Mouse (Mus musculus) left cerebral cortex, postnatal 4 days (tissue): ENCODE results near the gene Gm2115. TPM values are rescaled to one million over a fixed set of nuclear protein-coding genes. Genes with fewer than 3 reads are reported as not detected.

Experiments
- DNase-seq: peaks from one replicate; pipeline ENCODE4 v3.0.0-alpha.2; 2022
- intact Hi-C: fragments of 180-260 bp; cut with DNase I; formaldehyde crosslinking; loops from one replicate; pipeline ENCODE4 v1.15.1; 2025
- total RNA-seq, 2 experiments: library from RNA; stranded (reverse); gene quantifications; 2 replicates each; pipeline ENCODE4 v1.2.3; 2021

The Gm2115 gene
- 1 to 10 TPM in 1 of 2 experiments, under 1 TPM in 1; 0.82 to 1.1 TPM for total RNA-seq

DNA sequence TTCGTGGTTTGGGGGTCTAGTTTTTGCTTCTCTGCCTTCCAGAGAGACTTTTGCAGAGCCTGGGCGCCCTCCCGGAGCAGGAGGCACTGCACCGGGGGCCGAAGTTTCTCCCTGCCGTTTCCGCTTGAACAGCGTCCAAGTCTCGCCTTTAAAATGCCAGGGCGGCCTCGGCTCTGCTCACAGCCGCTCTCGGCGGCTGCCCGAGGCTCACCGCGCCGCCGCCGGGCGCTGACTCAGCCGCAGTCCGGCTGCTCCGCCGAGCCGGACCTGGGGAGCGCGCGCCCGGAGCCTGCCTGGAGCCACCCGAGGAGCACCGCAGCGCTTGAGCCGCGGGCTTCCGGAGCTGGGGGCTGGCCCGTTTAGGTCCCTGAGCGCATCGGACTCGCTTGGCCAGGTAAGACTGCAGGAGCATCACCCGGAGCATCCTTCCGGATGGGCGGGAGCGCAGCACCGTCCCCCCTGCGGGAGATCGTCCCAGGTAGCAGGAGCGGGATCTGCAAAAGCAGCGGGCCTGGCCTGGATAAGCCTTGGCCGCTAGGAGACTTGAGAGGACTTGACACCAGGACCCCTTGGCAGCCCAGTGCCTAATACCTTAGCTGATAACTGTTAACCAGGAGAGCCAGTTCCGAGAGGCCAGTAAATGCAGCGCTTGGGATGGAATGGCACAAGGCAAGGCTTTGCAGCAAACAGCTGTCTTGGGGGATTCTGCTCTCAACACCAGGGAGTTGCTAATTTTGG is at the start of gene Gm2115:
TSS of gene Gm2115 (plus strand) at position 159 of the 738 bp plus-strand sequence.
- peak; percentile 59 for DNase-seq
- intact Hi-C loops, result no loop called here

DNA sequence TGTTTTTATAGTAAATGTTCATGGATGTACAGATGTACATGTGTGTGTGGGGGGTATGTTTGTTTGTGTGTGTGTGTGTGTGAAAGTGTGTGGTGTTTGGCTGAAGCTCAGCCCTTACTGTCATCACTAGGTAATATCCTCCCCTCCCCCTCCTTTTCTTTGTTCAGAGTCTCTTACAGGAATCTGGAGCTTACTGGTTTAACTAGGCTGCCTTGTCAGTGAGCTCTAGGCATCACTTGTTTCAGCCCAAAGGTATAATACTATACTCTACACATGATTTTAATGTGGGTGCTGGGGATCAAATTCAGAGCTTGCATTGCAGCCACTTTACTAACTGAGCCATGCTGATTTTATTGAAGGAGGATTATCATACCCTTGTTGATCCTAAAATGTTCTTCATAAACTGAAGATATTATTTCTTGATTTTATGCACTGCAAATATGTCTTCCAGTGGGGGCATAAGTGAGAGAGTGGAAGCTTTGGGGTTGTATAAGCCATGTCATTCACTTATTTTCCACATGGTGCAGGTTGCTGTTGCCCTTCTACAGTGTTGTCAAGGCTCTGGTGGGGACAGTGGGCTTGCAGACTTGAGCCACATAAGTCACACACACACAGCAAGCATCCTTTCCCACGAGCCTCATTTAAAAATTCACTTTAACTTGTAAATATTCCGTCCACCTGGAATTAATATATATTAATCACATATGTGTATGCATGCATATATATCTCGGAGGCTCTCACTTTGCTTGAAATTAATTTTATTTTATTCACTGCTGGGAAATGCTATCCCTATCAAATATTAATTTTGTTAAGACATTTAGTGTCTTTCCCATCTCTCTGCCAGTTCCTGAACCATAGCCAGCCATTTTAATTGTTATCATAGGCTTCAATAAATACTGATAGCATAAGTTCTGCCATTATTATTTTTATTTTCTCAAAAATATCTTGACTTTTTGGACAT is 45.0 kb upstream of the Gm2115 start:
- intact Hi-C loops, result no loop called here
- no peak for DNase-seq

DNA sequence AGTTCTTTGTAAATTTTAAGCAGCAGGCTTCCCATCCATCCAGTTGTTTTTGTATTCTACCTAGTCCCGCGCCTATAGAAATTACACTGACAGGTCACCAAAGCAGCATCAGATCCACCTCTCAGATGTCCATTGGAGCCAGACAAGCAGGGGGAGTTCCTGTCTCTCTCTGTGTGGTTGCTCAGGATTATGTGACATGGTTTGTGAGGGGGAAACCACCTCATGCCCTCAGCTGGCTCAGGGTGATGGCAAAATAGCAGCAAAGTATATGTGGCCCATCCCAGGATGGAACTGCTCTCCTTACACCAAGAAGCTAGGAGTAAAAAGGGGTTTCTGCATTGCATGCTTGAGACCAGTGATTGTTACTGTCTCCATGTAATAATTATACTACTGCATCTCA is 42.3 kb upstream of the Gm2115 start:
- no peak for DNase-seq
- intact Hi-C loops, result no loop called here

DNA sequence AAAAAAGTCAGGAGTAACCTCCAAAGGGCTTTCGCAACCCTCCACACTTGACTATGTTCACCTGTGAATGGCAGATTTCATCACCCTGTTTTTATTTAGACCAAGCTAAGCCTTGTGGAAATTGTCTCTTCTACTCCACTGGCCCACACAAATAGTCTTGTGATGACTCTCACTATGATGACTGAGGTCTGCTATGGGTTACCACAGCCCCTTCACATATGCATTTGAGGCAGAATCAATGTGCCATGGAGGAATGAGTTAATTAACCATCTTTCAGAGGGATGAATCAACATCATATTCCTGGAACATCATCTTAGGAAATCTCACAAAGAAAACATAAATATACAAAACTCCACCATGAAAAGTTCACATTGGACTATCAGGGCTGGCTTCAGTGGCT is 25.6 kb upstream of the Gm2115 start:
- intact Hi-C loops, result no loop called here
- no peak for DNase-seq

DNA sequence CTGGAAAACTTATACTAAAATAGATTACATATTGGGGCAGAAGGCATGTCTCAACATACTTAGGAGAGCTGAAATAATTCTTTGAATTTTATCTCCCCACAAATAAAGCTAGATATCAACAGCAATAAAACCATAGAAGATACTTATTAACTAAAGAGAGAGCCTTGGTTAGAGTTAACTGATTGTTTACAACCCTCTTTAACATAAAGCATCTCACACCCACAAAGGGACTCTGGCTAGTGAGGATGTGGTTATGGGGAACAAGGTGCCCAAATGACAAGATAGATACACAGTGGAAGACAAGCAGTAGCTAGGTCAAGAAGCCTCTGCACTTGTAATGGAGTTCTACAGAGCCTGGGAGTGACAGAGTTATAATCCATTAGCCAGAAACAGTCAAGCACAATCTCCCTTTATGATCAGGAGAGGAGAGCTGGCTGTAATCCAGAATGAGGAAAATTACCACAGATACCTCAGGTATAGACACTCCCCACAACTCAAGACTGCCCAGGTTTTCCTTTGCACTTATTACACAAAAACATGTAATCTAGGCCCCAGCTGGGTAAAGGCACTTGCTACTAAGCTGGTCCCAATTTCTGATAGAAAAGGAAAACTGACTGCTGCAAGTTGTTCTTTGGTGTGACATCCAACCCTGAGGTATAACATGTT is 10.1 kb upstream of the Gm2115 start:
- no peak for DNase-seq
- intact Hi-C loops, result no loop called here

DNA sequence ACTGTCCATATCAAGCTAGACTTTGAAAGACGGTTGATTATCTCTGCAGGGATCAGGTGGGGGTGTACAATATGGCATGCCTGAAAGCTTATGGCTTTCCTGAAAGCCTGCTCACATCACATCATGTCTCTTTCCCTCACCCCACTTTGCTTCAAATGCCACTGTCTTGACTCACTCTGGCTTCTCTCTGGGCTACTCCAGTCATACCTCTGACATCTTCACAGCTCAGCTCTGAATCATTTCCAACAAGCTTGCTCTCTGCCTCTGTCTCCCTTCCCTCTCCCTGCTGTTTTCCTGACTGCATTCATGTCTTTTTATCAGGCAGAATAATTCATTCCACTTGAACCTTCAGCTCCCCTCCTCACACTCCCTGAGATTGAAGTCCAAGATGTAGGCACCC is 7.4 kb upstream of the Gm2115 start:
- intact Hi-C loops, result no loop called here
- no peak for DNase-seq

DNA sequence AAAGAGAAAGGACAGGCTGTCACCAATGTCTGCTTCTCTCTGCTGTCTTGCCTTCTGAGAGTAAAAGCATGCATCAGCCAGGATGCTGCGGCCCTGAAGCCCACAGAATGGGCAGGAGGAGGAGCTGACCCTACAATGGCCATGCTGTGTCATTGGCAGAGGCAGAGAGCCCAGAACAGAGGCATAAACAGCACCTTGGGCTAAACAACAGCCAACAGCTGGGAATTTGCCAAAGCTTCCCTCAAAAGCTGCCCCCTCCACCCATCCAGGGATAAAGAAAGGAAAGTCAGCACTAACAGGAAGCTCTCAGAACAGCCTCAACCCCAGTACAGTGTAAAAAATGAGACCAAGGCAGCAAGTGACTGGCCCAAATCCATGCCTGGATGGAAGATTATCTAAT is 6.3 kb upstream of the Gm2115 start:
- intact Hi-C loops, result no loop called here
- peak; percentile 13 for DNase-seq

DNA sequence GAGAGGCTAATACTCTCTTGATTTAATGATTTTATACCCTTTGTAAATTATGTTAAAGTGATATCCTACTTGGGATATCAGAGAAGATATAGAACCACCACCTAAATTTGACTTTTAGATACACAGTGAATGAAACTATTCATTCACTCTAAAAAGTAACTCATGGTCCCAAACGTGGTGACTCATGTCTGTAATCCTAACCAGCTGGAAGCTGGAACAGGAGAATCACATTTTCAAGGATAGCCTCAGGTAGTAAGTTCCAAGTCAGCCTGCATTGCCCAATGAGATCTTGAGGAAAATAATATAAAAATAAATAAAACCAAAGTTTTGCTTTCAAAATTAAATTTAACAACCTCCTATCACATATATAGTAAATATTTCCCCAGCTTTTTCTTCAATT is 2.6 kb upstream of the Gm2115 start:
- DNase-seq, result no peak
- intact Hi-C loops, result no loop called here

DNA sequence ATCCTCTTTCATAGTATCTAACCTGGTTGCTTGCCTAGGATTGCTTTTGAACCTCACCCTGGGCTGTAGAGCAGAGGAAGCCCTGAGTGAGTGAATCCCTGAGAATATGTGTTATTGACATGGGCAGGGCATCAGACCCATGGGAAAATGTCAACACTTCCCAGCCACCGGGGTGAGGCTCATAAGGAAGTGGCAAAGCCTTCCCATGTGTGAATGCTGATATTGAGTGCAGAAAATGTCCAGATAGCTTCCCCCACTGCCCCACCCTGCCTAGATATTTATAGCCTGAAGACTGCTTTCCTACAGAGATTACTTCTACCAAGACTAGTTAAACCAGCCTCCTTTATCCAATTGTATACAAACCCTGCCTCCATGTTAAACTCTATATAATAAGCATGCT is 4.0 kb downstream of the Gm2115 start:
- DNase-seq, result no peak
- intact Hi-C loops, result no loop called here

DNA sequence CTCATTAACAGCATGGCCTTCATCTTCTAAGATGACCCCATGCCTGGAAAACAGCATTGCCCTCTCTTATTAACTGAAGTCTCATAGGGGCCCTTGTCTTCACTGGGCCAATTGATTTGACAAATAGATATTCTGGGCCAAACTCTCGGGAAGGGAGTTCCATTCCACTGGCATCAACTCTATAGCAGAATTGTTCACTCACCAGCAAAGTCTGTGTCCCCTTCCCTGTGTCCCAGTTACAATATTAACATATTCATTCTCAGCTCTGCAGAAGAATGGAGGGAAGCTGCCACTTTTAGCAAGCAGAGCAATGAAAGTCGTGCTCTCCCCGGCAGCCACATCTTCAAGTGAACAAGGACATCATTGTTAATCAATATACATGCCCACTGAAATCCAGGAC is 5.9 kb downstream of the Gm2115 start:
- intact Hi-C loops, result no loop called here
- no peak for DNase-seq

DNA sequence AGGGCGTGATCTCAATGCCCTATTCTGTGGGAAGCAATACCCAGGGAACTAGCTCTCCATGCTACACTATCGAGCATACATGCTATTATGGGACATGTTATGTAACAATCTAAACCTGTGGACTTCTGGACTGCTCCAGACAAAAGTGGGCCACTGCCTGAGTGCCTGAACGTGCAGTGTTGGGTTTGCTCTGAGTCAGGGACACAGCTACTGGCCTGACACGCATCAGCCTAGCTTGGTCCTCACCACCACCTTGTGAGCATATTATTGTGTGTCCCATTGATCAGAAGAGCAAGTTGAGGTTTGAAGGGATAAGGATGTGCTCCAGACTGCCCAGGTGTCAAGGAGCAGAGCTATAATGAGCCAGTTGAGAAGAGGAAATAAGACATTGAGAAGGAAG is 16.2 kb downstream of the Gm2115 start:
- intact Hi-C loops, result no loop called here
- DNase-seq, result no peak

DNA sequence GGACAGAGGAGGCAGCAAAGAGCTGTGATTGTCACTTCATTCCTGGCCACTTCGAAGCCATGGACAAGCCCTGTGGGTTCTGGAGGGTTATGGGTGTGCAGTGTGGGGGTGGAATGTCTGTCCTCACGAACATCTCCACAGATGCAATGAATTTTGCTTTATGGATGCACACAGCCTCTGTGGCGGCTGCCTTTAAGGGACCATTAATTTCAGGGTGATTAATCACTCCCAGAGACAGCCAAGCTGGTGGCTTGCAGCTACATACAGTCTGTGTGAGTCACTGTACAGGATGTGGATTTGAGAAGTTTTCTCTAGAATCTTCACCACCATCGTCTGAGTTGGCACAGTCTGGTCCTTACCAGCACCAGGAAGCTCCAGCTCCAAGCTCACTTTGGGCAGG is 17.9 kb downstream of the Gm2115 start:
- intact Hi-C loops, result no loop called here
- no peak for DNase-seq

DNA sequence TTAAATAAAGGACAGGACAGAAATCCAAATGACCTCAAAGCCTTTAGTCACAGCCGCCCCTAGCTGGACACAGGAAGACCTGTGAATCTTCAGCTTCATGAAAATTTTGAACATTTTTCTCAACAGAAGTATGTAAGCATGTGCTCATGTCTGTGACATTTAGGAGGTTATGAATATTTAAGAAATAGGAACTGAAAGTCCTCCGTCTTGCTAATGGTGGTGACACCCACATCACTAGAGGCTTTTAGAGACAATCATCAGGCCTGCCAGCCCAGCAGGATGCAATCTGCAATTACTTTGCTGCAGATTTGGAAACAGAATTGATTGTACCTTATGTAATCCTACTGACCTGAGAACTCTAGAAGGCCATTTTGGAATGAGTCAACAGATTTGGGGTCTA is 22.7 kb downstream of the Gm2115 start:
- intact Hi-C loops, result no loop called here
- DNase-seq, result no peak

DNA sequence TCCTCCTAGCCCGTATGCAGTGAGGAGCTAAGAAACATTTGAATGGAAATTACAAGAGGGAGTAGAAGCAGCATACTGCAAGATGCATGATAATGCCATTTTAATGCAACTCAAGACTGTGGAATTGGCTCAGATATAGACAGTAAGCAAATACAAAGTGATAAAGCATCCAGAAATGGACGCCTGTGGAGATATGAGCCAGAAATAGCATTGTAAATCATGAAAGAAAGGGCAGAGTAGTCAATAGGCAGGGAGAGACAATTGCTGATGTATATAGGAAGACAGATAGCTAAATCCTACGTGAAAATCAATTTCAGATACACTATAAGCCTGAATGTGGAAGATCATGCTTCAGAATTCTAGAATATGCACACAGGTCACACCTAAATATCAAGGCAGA is 26.5 kb downstream of the Gm2115 start:
- intact Hi-C loops, result no loop called here
- DNase-seq, result no peak

DNA sequence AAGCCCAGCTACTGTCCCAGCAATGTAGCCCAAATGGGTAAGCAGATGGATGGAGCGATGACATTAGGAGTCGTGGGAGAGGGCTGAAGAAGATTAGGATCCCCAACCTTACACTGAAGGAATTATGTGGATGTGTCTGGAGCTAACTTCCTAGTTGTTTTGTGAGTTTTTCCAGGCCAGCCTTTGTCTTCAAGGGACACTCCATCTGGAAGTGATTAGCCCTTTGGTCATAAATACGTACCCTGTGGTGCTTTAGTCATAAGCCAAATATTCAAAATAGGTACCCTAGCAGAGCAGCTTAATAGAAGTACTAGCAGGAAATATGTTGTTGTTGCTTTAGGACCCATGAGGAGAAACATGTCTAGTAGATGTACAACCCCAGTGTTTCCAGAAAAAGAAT is 28.6 kb downstream of the Gm2115 start:
- DNase-seq, result no peak
- intact Hi-C loops, result no loop called here

DNA sequence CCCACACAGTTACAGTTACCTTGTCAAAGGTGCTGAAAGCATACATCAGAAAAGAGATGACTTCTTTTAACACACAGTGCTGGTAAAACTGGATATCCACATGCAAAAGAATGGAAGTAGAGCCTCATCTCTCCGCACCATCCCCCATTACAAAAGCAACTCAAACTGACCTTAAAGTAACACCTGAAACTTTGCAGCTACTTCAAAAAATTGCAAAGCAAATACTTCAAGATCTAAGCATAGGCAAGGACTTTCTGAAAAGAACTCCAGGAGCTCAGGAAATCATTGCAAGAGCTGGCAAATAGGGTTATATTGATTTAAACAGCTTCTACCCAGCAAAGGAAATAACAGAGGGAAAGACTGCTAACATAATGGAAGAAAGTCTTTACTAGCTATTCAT is 31.7 kb downstream of the Gm2115 start:
- intact Hi-C loops, result no loop called here

DNA sequence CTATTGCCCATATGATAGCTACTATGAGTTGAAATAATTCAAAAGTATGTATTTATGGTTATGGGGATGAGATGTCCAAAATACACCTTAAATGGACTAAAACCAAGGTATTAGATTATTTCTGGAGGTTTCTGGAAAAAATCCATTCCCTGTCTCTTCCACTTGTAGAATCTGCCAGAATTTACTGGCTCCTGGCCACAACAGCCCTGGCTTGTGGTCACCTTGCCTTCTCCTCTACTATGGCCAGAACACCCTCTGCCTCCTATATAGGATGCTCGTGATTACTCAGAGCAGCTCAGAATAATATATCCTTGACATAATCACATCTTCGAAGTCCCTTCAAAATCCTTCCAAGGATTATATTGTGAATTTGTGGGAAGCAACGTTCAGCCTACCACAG is 35.5 kb downstream of the Gm2115 start:
- intact Hi-C loops, result loop anchor here (2.0 kb wide), 1 partner anchor 17 kb away; no protein-coding TSS in a partner anchor
- DNase-seq, result no peak

More for the DNA sequence above, 31.7 kb downstream of the Gm2115 start:
- DNase-seq, result no peak

DNA sequence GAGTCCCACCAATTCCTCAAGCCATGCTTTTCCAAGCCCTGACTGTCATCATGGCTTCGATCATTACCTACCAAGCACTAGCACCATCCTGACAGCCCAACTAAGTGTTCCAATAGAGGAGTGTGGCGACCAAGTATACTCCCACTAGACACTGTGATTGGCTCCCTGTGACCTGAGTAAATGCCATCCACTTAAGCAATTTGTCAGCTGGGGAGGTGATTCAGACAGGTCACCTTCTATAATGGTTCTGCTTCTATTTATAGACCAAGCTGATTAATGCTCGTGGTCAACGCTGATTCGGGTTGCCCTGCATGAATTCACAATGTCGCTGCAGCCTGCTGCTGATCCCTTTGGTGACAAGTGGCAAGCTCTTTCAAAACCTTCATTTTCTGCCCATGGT is 37.4 kb downstream of the Gm2115 start:
- DNase-seq, result no peak
- intact Hi-C loops, result no loop called here

DNA sequence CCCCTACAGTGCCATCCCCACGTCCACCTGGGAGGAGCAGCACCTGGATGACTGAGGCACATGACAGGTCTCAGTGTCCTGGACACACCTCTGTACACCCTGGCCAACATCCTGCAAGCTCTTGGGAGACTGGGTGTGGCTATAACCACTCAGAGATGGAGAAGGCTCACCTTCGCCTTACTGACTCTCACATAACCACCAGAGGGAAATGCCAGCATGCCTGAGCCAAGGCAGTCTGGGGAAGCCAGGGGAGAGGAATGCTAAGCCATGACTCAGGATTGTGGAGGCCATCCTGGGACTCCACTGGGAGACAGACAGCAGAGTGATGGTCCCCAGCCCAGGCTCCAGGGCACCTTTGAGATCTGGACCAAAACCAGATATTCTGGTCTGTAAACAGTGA is 48.3 kb downstream of the Gm2115 start:
- no peak for DNase-seq
- intact Hi-C loops, result no loop called here

DNA sequence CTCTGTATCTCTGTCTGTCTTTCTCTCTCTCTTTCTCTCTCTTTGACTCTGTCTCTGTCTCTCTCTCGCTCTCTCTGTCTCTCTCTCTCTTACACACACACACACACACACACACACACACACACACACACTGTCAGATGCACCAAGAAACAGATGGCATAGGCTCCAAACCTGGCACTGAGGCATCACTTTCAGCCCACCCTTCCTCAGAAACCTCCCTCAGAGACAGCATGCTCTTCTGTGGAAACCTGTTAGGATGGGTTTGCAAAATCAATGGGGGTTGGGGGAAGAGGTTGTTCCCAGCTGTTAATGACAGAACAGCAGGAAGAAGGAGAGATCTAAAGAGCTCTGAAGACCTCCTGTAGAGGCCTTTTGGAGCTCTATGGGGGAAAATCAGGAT is 50.1 kb downstream of the Gm2115 start:
- DNase-seq, result no peak
- intact Hi-C loops, result no loop called here

DNA sequence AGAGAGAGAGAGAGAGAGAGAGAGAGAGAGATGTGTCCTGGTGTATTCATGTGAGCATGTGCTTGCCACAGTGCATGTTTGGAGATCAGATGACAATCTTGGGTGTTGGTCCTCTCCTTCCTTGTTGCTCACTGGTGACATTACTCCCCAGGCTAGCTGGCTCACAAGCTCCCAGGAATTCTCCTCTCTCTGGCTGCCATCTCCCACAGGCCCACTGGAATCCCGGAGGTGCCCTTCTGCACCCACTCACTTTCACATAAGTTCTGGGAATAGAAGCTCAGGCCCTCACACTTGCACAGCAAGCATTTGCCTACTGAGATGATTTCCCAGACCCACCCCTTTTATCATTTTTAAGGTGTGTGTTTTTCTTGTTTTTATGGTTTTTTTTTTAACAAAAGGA is 51.0 kb downstream of the Gm2115 start:
- intact Hi-C loops, result loop anchor here (2.0 kb wide), 1 partner anchor 15 kb away; no protein-coding TSS in a partner anchor
- DNase-seq, result no peak
